Mouse (Mus musculus): ENCODE results near the gene Syt11. TPM values are rescaled to one million over a fixed set of nuclear protein-coding genes. Genes with fewer than 3 reads are reported as not detected.
"Not testable (repeated sequence)": the region's sequence is repeated elsewhere in the genome, so short reads cannot be mapped to it uniquely, and the experiment has no call there.

The Syt11 gene
- 8.0 and 8.1 TPM in 2 replicates for polyA plus RNA-seq (2015; fragmentation: Nextera tagmentation; extraction: Ambion mirVana)

GRCm38 (mm10) chr3:88774939-88775841, at the start of gene Syt11:
Syt11 (minus strand) TSS chr3:88775164.
- H3K36me3 ChIP-seq (ENCODE audit: control insufficient read depth, insufficient read depth, low read length); H3K27ac ChIP-seq (ENCODE audit: low read length); H3K4me1 ChIP-seq (replicated peaks; ENCODE audit: control insufficient read depth, insufficient read depth, low read length); H3K27me3 ChIP-seq (ENCODE audit: control insufficient read depth, insufficient read depth, low read depth, low read length); H3K9me3 ChIP-seq (ENCODE audit: control insufficient read depth, low read length): not testable (repeated sequence)
- H3K4me2 ChIP-seq (ENCODE audit: low read depth, low read length), result peak within 1 kb of the TSS; percentile 52
- WGBS, result 6% methylated on average over 28 of the region's 51 CpGs
- peak within 1 kb of the TSS; percentile 43; the same call in 1 of the 2 replicates for H3K9ac ChIP-seq (ENCODE audit: low read length)
- ATAC-seq (ENCODE audit: low read depth), result peak; percentile 73
- H3K4me3 ChIP-seq (ENCODE audit: low read length), result peak within 1 kb of the TSS; percentile 45

DNA sequence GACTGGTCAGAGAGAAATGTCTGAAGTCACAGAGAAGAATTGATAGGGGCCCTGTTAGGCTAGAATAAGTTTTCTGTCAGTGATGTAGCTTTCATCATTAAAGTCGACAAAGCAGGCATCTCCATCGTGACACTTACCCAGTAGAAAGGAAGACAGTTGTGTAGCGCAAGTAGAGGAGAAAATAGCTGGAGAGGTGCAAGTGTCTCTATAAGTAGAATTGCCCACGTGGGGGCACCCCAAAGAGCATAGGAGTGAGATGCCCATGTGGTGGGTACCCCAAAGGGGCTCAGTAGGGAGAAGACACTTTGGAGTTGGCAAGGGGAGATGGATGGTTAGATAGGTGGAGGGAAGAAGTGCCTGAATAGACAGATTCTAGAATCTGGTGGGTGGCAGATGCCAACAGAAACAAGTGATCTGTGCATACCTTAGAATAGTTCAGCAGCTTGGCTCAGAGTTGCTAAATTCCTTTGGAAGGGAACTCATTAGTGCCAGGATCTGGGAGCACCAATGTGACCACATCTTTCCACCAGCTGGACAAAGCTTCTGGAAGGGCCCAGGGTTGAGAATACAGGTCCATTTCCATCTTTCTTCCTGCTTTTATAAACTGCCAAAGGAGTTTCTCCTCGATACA, 29.1 kb upstream of the Syt11 start:
- no peaks in the 10 kb centered on the region for H3K27me3 ChIP-seq (ENCODE audit: control insufficient read depth, insufficient read depth, low read depth, low read length)
- no peak for ATAC-seq (ENCODE audit: low read depth)
- no peaks in the 10 kb centered on the region for H3K4me1 ChIP-seq (replicated peaks; ENCODE audit: control insufficient read depth, insufficient read depth, low read length)
- no peak overlapping the region for H3K27ac ChIP-seq (ENCODE audit: low read length)
- no peak overlapping the region for H3K4me3 ChIP-seq (ENCODE audit: low read length)
- no peak overlapping the region for H3K4me2 ChIP-seq (ENCODE audit: low read depth, low read length)
- 85% methylated on average over 5 of the region's 5 CpGs for WGBS
- no peaks in the 10 kb centered on the region for H3K9me3 ChIP-seq (ENCODE audit: control insufficient read depth, low read length)
- no peak overlapping the region for H3K9ac ChIP-seq (ENCODE audit: low read length)
- H3K36me3 ChIP-seq (ENCODE audit: control insufficient read depth, insufficient read depth, low read length), result 0 out of 2 replicates have a peak, but pooled peaks cover 4% of the 10 kb centered on the region

DNA sequence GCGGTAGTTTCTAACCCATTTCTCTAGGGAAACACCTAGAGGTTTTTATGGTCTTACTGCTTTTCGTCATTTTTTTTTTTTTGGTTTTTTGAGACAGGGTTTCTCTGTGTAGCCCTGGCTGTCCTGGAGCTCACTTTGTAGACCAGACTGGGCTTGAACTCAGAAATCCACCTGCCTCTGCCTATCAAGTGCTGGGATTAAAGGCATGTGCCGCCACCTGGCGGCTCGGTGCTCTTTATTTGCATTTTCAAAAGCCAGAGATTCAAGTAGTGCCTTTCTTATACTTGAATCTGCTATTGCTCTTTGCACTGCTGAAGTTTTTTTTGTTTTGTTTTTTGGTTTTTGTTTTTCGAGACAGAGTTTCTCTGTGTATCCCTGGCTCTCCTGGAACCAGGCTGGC, 22.5 kb upstream of the Syt11 start:
- ATAC-seq (ENCODE audit: low read depth); H3K9me3 ChIP-seq (ENCODE audit: control insufficient read depth, low read length); H3K4me3 ChIP-seq (ENCODE audit: low read length); H3K9ac ChIP-seq (ENCODE audit: low read length); H3K4me2 ChIP-seq (ENCODE audit: low read depth, low read length); H3K36me3 ChIP-seq (ENCODE audit: control insufficient read depth, insufficient read depth, low read length); H3K27me3 ChIP-seq (ENCODE audit: control insufficient read depth, insufficient read depth, low read depth, low read length); H3K4me1 ChIP-seq (replicated peaks; ENCODE audit: control insufficient read depth, insufficient read depth, low read length); H3K27ac ChIP-seq (ENCODE audit: low read length): not testable (repeated sequence)
- WGBS, result 89% methylated on average over 6 of the region's 6 CpGs

GRCm38 (mm10) chr3:88788033-88788432, 13.1 kb upstream of the Syt11 start:
- no CpG with 5 or more reads among the region's 4 CpGs for WGBS
- not testable (repeated sequence) for H3K27me3 ChIP-seq (ENCODE audit: control insufficient read depth, insufficient read depth, low read depth, low read length); H3K4me2 ChIP-seq (ENCODE audit: low read depth, low read length); H3K4me3 ChIP-seq (ENCODE audit: low read length); H3K27ac ChIP-seq (ENCODE audit: low read length); H3K36me3 ChIP-seq (ENCODE audit: control insufficient read depth, insufficient read depth, low read length); H3K9me3 ChIP-seq (ENCODE audit: control insufficient read depth, low read length); H3K4me1 ChIP-seq (replicated peaks; ENCODE audit: control insufficient read depth, insufficient read depth, low read length); H3K9ac ChIP-seq (ENCODE audit: low read length)
- 0 out of 2 replicates have a peak, but pooled peaks have one; percentile 47 for ATAC-seq (ENCODE audit: low read depth)

GRCm38 (mm10) chr3:88786805-88787204, 11.8 kb upstream of the Syt11 start:
- H3K36me3 ChIP-seq (ENCODE audit: control insufficient read depth, insufficient read depth, low read length); H3K9ac ChIP-seq (ENCODE audit: low read length); H3K27me3 ChIP-seq (ENCODE audit: control insufficient read depth, insufficient read depth, low read depth, low read length); H3K4me2 ChIP-seq (ENCODE audit: low read depth, low read length); H3K27ac ChIP-seq (ENCODE audit: low read length); ATAC-seq (ENCODE audit: low read depth); H3K4me3 ChIP-seq (ENCODE audit: low read length); H3K9me3 ChIP-seq (ENCODE audit: control insufficient read depth, low read length); H3K4me1 ChIP-seq (replicated peaks; ENCODE audit: control insufficient read depth, insufficient read depth, low read length): not testable (repeated sequence)
- WGBS, result no CpG with 5 or more reads among the region's 8 CpGs

DNA sequence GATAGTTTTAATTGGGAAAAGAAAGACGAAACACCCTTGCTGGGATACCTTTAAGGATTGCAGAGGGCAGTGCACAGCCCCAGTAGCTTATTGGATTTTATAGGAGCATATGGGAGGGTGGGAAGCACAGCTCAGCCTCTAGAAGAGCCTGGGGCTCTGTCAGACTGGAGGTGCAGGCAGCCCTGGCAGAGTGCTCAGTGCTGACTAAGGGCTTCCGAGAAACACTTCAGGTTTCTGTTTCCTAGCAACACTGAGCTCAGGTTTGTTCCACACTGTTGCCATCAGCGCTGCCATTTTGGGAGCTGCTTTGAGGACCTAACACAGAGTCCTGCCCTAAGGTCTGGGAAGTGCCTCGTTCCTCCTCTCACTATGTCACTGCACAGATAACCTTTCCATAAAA, 11.4 kb upstream of the Syt11 start:
- H3K27ac ChIP-seq (ENCODE audit: low read length); H3K36me3 ChIP-seq (ENCODE audit: control insufficient read depth, insufficient read depth, low read length); H3K9me3 ChIP-seq (ENCODE audit: control insufficient read depth, low read length); H3K4me1 ChIP-seq (replicated peaks; ENCODE audit: control insufficient read depth, insufficient read depth, low read length); H3K4me3 ChIP-seq (ENCODE audit: low read length); H3K9ac ChIP-seq (ENCODE audit: low read length); H3K4me2 ChIP-seq (ENCODE audit: low read depth, low read length); H3K27me3 ChIP-seq (ENCODE audit: control insufficient read depth, insufficient read depth, low read depth, low read length): not testable (repeated sequence)
- 76% methylated on average over 1 of the region's 4 CpGs for WGBS
- 0 out of 2 replicates have a peak, but pooled peaks have one; percentile 36 for ATAC-seq (ENCODE audit: low read depth)

- ATAC-seq (ENCODE audit: low read depth), result no peak
- Histone ChIP-seq H3K27me3 (ENCODE audit: control insufficient read depth, insufficient read depth, low read depth, low read length) (no peaks in the 10 kb centered on the region), H3K9me3 (ENCODE audit: control insufficient read depth, low read length) (no peaks in the 10 kb centered on the region), H3K9ac (ENCODE audit: low read length) (no peak overlapping the region), H3K4me3 (ENCODE audit: low read length) (no peak overlapping the region), H3K27ac (ENCODE audit: low read length) (no peak overlapping the region), H3K36me3 (ENCODE audit: control insufficient read depth, insufficient read depth, low read length) (peaks cover 6% of the 10 kb centered on the region), H3K4me2 (ENCODE audit: low read depth, low read length) (no peak overlapping the region), H3K4me1 (replicated peaks; ENCODE audit: control insufficient read depth, insufficient read depth, low read length) (no peaks in the 10 kb centered on the region)
- 84% methylated on average over 5 of the region's 5 CpGs for WGBS
These were observed 9.9 kb upstream of the Syt11 start for GRCm38 (mm10) chr3:88784889-88785288.

- ATAC-seq (ENCODE audit: low read depth); H3K4me1 ChIP-seq (replicated peaks; ENCODE audit: control insufficient read depth, insufficient read depth, low read length); H3K27ac ChIP-seq (ENCODE audit: low read length); H3K9me3 ChIP-seq (ENCODE audit: control insufficient read depth, low read length); H3K27me3 ChIP-seq (ENCODE audit: control insufficient read depth, insufficient read depth, low read depth, low read length); H3K4me2 ChIP-seq (ENCODE audit: low read depth, low read length); H3K9ac ChIP-seq (ENCODE audit: low read length); H3K36me3 ChIP-seq (ENCODE audit: control insufficient read depth, insufficient read depth, low read length); H3K4me3 ChIP-seq (ENCODE audit: low read length): not testable (repeated sequence)
- 87% methylated on average over 6 of the region's 6 CpGs for WGBS
These were observed 1.8 kb downstream of the Syt11 start for GRCm38 (mm10) chr3:88773163-88773562.

- H3K9ac ChIP-seq (ENCODE audit: low read length); H3K36me3 ChIP-seq (ENCODE audit: control insufficient read depth, insufficient read depth, low read length); H3K27ac ChIP-seq (ENCODE audit: low read length); H3K9me3 ChIP-seq (ENCODE audit: control insufficient read depth, low read length); H3K4me1 ChIP-seq (replicated peaks; ENCODE audit: control insufficient read depth, insufficient read depth, low read length); H3K27me3 ChIP-seq (ENCODE audit: control insufficient read depth, insufficient read depth, low read depth, low read length): not testable (repeated sequence)
- 0 out of 2 replicates have a peak overlapping the region, but pooled peaks have one; percentile 18 for H3K4me3 ChIP-seq (ENCODE audit: low read length)
- ATAC-seq (ENCODE audit: low read depth), result peak; percentile 63
- H3K4me2 ChIP-seq (ENCODE audit: low read depth, low read length), result peak overlapping the region; percentile 38; the same call in 1 of the 2 replicates
- WGBS, result under 1% methylated on average over 19 of the region's 19 CpGs
These were observed 2.6 kb downstream of the Syt11 start for GRCm38 (mm10) chr3:88772399-88772798.

Measured in lung, embryonic 16.5 days (tissue).